Mouse (Mus musculus) liver, postnatal 0 days (tissue): ENCODE results near the gene Eif2d.

Experiments
- CTCF ChIP-seq: sonication (generic); IDR thresholded peaks from 2 replicates; pipeline ENCODE4 v1.5.1; 2016; ENCODE audit warnings: antibody characterized with exemption, low read depth
- EP300 ChIP-seq: IDR thresholded peaks from 2 replicates; pipeline ENCODE4 v1.6.1; 2016; ENCODE audit warnings: antibody characterized with exemption, low read depth, mild to moderate bottlenecking

DNA sequence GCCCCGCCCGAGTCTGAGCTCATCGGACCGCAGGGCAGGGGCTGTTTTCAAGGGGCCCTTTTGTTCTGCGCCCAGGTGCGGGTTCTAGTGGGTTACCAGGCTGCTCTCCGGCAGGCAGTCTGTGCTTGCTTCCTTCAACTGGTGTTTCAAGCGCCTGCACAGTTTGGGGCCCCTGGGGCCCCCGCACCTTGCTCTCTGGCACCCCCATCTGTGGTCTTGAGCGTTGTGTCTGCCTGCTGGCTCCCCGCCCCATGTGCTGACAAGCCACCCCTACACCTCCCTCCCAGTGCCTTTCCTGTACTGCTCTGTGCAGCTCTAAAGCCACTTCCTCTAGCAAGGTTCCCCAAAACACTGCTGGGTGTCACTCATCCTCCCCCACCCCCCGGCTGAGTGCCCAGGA is 47.0 kb downstream of the Eif2d start:
- TF ChIP-seq EP300, result no peak
- peak; percentile 56 for TF ChIP-seq CTCF
